Mouse (Mus musculus) retina, postnatal 7 days (tissue): ENCODE data around the gene Hsd17b11.
"Not testable (repeated sequence)": the region's sequence is repeated elsewhere in the genome, so short reads cannot be mapped to it uniquely, and the experiment has no call there.

Experiments
- DNase-seq: peaks from one replicate; pipeline ENCODE4 v3.0.0-alpha.2; 2012; ENCODE audit warnings: low read depth, low spot score

The Hsd17b11 gene

GRCm38 (mm10) chr5:103992831-103993230, 28.9 kb downstream of the Hsd17b11 start:
- DNase-seq: no peak

GRCm38 (mm10) chr5:103980705-103981560, 40.8 kb downstream of the Hsd17b11 start:
- DNase-seq: no peak

- no peak for DNase-seq
Measured at GRCm38 (mm10) chr5:103977907-103978570, 43.7 kb downstream of the Hsd17b11 start.

- DNase-seq: no peak
Measured at GRCm38 (mm10) chr5:103977297-103977696, 44.4 kb downstream of the Hsd17b11 start, which contains the start of gene Hsd17b13. Gene Hsd17b13 (minus strand): TSS chr5:103977410.

- no peak for DNase-seq
Measured at GRCm38 (mm10) chr5:103975736-103976135, 46.0 kb downstream of the Hsd17b11 start.

GRCm38 (mm10) chr5:103972801-103973200, 48.9 kb downstream of the Hsd17b11 start:
- DNase-seq: no peak

- DNase-seq: no peak
Measured at GRCm38 (mm10) chr5:103972379-103972778, 49.3 kb downstream of the Hsd17b11 start.

- no peak for DNase-seq
Measured at GRCm38 (mm10) chr5:103971051-103971450, 50.7 kb downstream of the Hsd17b11 start.

- DNase-seq: no peak
Measured at GRCm38 (mm10) chr5:103962935-103963429, 58.7 kb downstream of the Hsd17b11 start.

GRCm38 (mm10) chr5:103954638-103955037, 67.1 kb downstream of the Hsd17b11 start:
- no peak for DNase-seq

- no peak for DNase-seq
Measured at GRCm38 (mm10) chr5:103953135-103954083, 68.3 kb downstream of the Hsd17b11 start.

- DNase-seq: not testable (repeated sequence)
Measured at GRCm38 (mm10) chr5:103950138-103950537, 71.6 kb downstream of the Hsd17b11 start.

- DNase-seq: no peak
Measured at GRCm38 (mm10) chr5:103943183-103943582, 78.5 kb downstream of the Hsd17b11 start.

GRCm38 (mm10) chr5:103939856-103940255, 81.9 kb downstream of the Hsd17b11 start:
- no peak for DNase-seq
